14 mouse cellular contexts compared by ENCODE assay signal in the genomic region with DNA sequence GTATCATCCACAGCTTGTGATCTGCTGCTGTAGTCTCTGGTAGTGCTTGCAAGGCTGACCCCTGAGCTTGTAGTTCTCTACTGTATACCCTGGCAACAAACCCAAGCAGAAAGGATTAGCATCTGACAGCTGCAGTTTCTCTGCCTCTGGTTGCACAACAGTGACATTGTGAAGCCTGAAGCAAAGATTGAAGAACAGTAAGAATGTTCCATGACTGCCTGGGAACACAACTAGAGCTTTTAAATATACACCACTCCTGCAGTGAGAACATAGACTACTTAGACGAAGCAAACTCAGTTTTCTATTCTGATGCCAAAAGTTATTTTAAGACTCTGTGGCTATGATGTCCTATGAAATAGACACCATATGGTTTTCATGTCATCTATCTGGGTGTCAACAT. TPM values are rescaled to one million over a fixed set of nuclear protein-coding genes. Genes with fewer than 3 reads are reported as not detected.
A peak's percentile ranks its signal among the peaks of the same experiment; 100 is the strongest.
DNase-seq lines count a peak whose midpoint lies in the region; ATAC-seq and TF ChIP-seq lines count a peak whose summit lies in the region.
"Had no signal": no experiment of that assay in that cellular context is flagged by ENCODE, and none has a peak within 500 bp of the region (broad histone marks: within the 10 kb centered on the region; RNA-seq: fewer than 3 reads in every experiment).

A gene (minus strand): TSS at position 86 of the 400 bp plus-strand sequence.

- H3K9me3 ChIP-seq in forebrain, postnatal 0 days (ENCODE audit: low read length), result no peaks in the 10 kb centered on the region
- no peaks in the 10 kb centered on the region for H3K9me3 ChIP-seq in forebrain, embryonic 14.5 days (replicated peaks; ENCODE audit: control insufficient read depth, low read length)
- no peaks in the 10 kb centered on the region for H3K9me3 ChIP-seq in stomach, postnatal 0 days (ENCODE audit: control insufficient read depth, low read length)
- no peaks in the 10 kb centered on the region for H3K9me3 ChIP-seq in midbrain, postnatal 0 days (ENCODE audit: low read length)
- H3K9me3 ChIP-seq: forebrain, embryonic 13.5 days; limb, embryonic 13.5 days had no signal

- DNase-seq in forebrain, postnatal 0 days, result no peak
- no peak for DNase-seq in forebrain, embryonic 14.5 days (ENCODE audit: low spot score)
- peak; percentile 15 to 41 for DNase-seq in kidney, postnatal 36 days
- no peak for DNase-seq in kidney, adult 8-10 months
- DNase-seq in kidney, postnatal 4 days, result peak; percentile 8 to 11
- no peak for DNase-seq in stomach, postnatal 0 days (ENCODE audit: low spot score)
- no peak for DNase-seq in cerebellum, postnatal 14 days
- DNase-seq in midbrain, postnatal 0 days (ENCODE audit: low spot score), result no peak
- DNase-seq: embryo, embryonic 11 days had no signal

- H3K4me3 ChIP-seq in forebrain, postnatal 0 days (ENCODE audit: low read depth, low read length), result no peak within 1 kb of the TSS
- no peak within 1 kb of the TSS for H3K4me3 ChIP-seq in forebrain, embryonic 14.5 days (ENCODE audit: low read depth, low read length)
- H3K4me3 ChIP-seq in stomach, postnatal 0 days (ENCODE audit: low read depth, low read length), result no peak within 1 kb of the TSS
- H3K4me3 ChIP-seq in midbrain, postnatal 0 days (ENCODE audit: low read depth, low read length), result no peak within 1 kb of the TSS
- H3K4me3 ChIP-seq: forebrain, embryonic 13.5 days; limb, embryonic 13.5 days had no signal

- no peaks in the 10 kb centered on the region for H3K4me1 ChIP-seq in forebrain, postnatal 0 days (ENCODE audit: insufficient read depth)
- H3K4me1 ChIP-seq in forebrain, embryonic 14.5 days (ENCODE audit: control insufficient read depth, insufficient read depth, low read length), result no peaks in the 10 kb centered on the region
- H3K4me1 ChIP-seq in stomach, postnatal 0 days (replicated peaks; ENCODE audit: control insufficient read depth, insufficient read depth), result 0 out of 2 replicates have a peak, but pooled peaks cover 4% of the 10 kb centered on the region
- H3K4me1 ChIP-seq in midbrain, postnatal 0 days (ENCODE audit: insufficient read depth, low read length), result no peaks in the 10 kb centered on the region
- H3K4me1 ChIP-seq: forebrain, embryonic 13.5 days had no signal

- ATAC-seq in forebrain, postnatal 0 days, result 0 out of 2 replicates have a peak, but pooled peaks have one; percentile 29
- no peak for ATAC-seq in forebrain, embryonic 14.5 days
- ATAC-seq in stomach, postnatal 0 days (ENCODE audit: low FRiP score, low TSS enrichment), result peak; percentile 76; the same call in 1 of the 2 replicates
- ATAC-seq in midbrain, postnatal 0 days (ENCODE audit: low FRiP score), result no peak
- ATAC-seq: forebrain, embryonic 13.5 days had no signal

- no peak within 1 kb of the TSS for H3K9ac ChIP-seq in forebrain, postnatal 0 days
- no peak within 1 kb of the TSS for H3K9ac ChIP-seq in forebrain, embryonic 14.5 days (ENCODE audit: low read length)
- H3K9ac ChIP-seq in stomach, postnatal 0 days (ENCODE audit: low read length), result no peak within 1 kb of the TSS
- H3K9ac ChIP-seq in midbrain, postnatal 0 days (replicated peaks; ENCODE audit: low read length, poor library complexity, severe bottlenecking), result no peak within 1 kb of the TSS
- H3K9ac ChIP-seq: forebrain, embryonic 13.5 days; limb, embryonic 13.5 days had no signal

- H3K4me2 ChIP-seq in forebrain, postnatal 0 days (ENCODE audit: low read depth), result no peak within 1 kb of the TSS
- no peak within 1 kb of the TSS for H3K4me2 ChIP-seq in forebrain, embryonic 14.5 days (ENCODE audit: low read length)
- no peak within 1 kb of the TSS for H3K4me2 ChIP-seq in stomach, postnatal 0 days (replicated peaks; ENCODE audit: low read depth)
- H3K4me2 ChIP-seq in midbrain, postnatal 0 days (ENCODE audit: low read depth, low read length, poor library complexity, severe bottlenecking), result no peak within 1 kb of the TSS
- H3K4me2 ChIP-seq: forebrain, embryonic 13.5 days; limb, embryonic 13.5 days had no signal

- no peak for TF ChIP-seq EP300 in stomach, postnatal 0 days (optimal IDR thresholded peaks at IDR 0.05)

- no peaks in the 10 kb centered on the region for H3K36me3 ChIP-seq in forebrain, postnatal 0 days (ENCODE audit: insufficient read depth)
- H3K36me3 ChIP-seq in forebrain, embryonic 14.5 days (ENCODE audit: control insufficient read depth, insufficient read depth, low read length), result no peaks in the 10 kb centered on the region
- H3K36me3 ChIP-seq in stomach, postnatal 0 days (ENCODE audit: control insufficient read depth, insufficient read depth, low read length), result no peaks in the 10 kb centered on the region
- no peaks in the 10 kb centered on the region for H3K36me3 ChIP-seq in midbrain, postnatal 0 days (ENCODE audit: insufficient read depth, low read length)
- H3K36me3 ChIP-seq: limb, embryonic 13.5 days had no signal

- WGBS in forebrain, postnatal 0 days, result 42% methylated on average over 1 of the region's 1 CpGs
- WGBS in forebrain, embryonic 14.5 days, result 69% methylated on average over 1 of the region's 1 CpGs
- 41% methylated on average over 1 of the region's 1 CpGs for WGBS in stomach, postnatal 0 days
- 71% methylated on average over 1 of the region's 1 CpGs for WGBS in midbrain, postnatal 0 days

- TF ChIP-seq CTCF in forebrain, postnatal 0 days (IDR thresholded peaks at IDR 0.05; ENCODE audit: low read depth), result no peak
- TF ChIP-seq CTCF in stomach, postnatal 0 days (IDR thresholded peaks at IDR 0.05; ENCODE audit: low read depth), result no peak
- TF ChIP-seq CTCF in midbrain, postnatal 0 days (IDR thresholded peaks at IDR 0.05), result no peak

- H3K27ac ChIP-seq in forebrain, postnatal 0 days (ENCODE audit: low read depth, low read length), result no peak within 1 kb of the TSS
- no peak within 1 kb of the TSS for H3K27ac ChIP-seq in forebrain, embryonic 14.5 days (ENCODE audit: low read depth, low read length)
- H3K27ac ChIP-seq in stomach, postnatal 0 days (replicated peaks), result peak within 1 kb of the TSS; percentile 49; the same call in 1 of the 2 replicates
- no peak within 1 kb of the TSS for H3K27ac ChIP-seq in midbrain, postnatal 0 days (ENCODE audit: low read depth, low read length)
- H3K27ac ChIP-seq: forebrain, embryonic 13.5 days; limb, embryonic 13.5 days had no signal

- H3K27me3 ChIP-seq in forebrain, postnatal 0 days (ENCODE audit: insufficient read depth, low read length), result no peaks in the 10 kb centered on the region
- H3K27me3 ChIP-seq in forebrain, embryonic 14.5 days (replicated peaks; ENCODE audit: control insufficient read depth, insufficient read depth, low read length), result no peaks in the 10 kb centered on the region
- no peaks in the 10 kb centered on the region for H3K27me3 ChIP-seq in stomach, postnatal 0 days (ENCODE audit: control insufficient read depth, insufficient read depth, low read length)
- H3K27me3 ChIP-seq in midbrain, postnatal 0 days (ENCODE audit: insufficient read depth, low read length), result no peaks in the 10 kb centered on the region
- H3K27me3 ChIP-seq: forebrain, embryonic 13.5 days; limb, embryonic 13.5 days had no signal

RNA-seq across cellular contexts. Expression of the gene that starts here (rescaled TPM):
- total RNA-seq in forebrain, postnatal 0 days (2014; rRNA removed), result not detected in 2 replicates
- polyA plus RNA-seq in forebrain, postnatal 0 days (2015; fragmentation: Nextera tagmentation; extraction: Ambion mirVana), result not detected in 2 replicates
- polyA plus RNA-seq in forebrain, embryonic 14.5 days (2014; fragmentation: Nextera tagmentation; extraction: Ambion mirVana), result 0.06 TPM in 1 of 2 replicates, not detected in the other
- 0.02 and 0.10 TPM in 2 replicates for polyA plus RNA-seq in stomach, postnatal 0 days (2015; fragmentation: Nextera tagmentation; extraction: Ambion mirVana)
- not detected in 2 replicates for total RNA-seq in midbrain, postnatal 0 days (2014; rRNA removed)
- polyA plus RNA-seq in midbrain, postnatal 0 days (2015; fragmentation: Nextera tagmentation; extraction: Ambion mirVana), result not detected in 2 replicates
- total RNA-seq: ES-E14; layer of hippocampus, postnatal 14 days; megakaryocyte, adult 5-6 weeks had no signal
- polyA plus RNA-seq: limb, embryonic 13.5 days had no signal

Comparison
In these comparisons a context has a peak if more than half of its experiments do, and no peak if none do; other contexts are left out.
1. DNase-seq: peak in kidney, postnatal 36 days (2 of 2) and kidney, postnatal 4 days (2 of 2); none in forebrain, postnatal 0 days (single experiment), forebrain, embryonic 14.5 days (single experiment), kidney, adult 8-10 months (0 of 2), stomach, postnatal 0 days (single experiment), cerebellum, postnatal 14 days (0 of 2) and midbrain, postnatal 0 days (single experiment).
2. Peak in ATAC-seq in forebrain, postnatal 0 days; RNA of the gene not detected or under 1 TPM.
3. Peak in ATAC-seq and H3K27ac ChIP-seq in stomach, postnatal 0 days; RNA of the gene not detected or under 1 TPM.